8 mouse cellular contexts compared by ENCODE assay signal in genomic region chr1:176835501-176836294, GRCm38 (mm10). TPM values are rescaled to one million over a fixed set of nuclear protein-coding genes. Genes with fewer than 3 reads are reported as not detected.
A peak's percentile ranks its signal among the peaks of the same experiment; 100 is the strongest.
DNase-seq lines count a peak whose midpoint lies in the region; ATAC-seq lines count a peak whose summit lies in the region.

No protein-coding gene starts in this region.

- H3K9ac ChIP-seq in heart, embryonic 14.5 days (ENCODE audit: low read length): peak overlapping the region; percentile 64

- ATAC-seq in heart, embryonic 14.5 days (ENCODE audit: insufficient number of reproducible peaks, insufficient read depth, low FRiP score, low read depth): peak; percentile 39; the same call in 1 of the 2 replicates

- H3K9me3 ChIP-seq in heart, embryonic 14.5 days (ENCODE audit: control insufficient read depth, low read length): no peaks in the 10 kb centered on the region
- no peaks in the 10 kb centered on the region for H3K9me3 ChIP-seq in erythroblast, embryonic 14.5 days (ENCODE audit: control insufficient read depth, low read length)

- WGBS in heart, embryonic 14.5 days: 2% methylated on average over 41 of the region's 41 CpGs

- H3K4me2 ChIP-seq in heart, embryonic 14.5 days (ENCODE audit: low read length): peak overlapping the region; percentile 87

- peak overlapping the region; percentile 53 to 73 for H3K4me3 ChIP-seq in heart, embryonic 14.5 days (ENCODE audit: control insufficient read depth in 1 of 2, insufficient read depth in 1 of 2, low read depth in 1 of 2, low read length in 2 of 2)
- peak overlapping the region; percentile 55 for H3K4me3 ChIP-seq in erythroblast, embryonic 14.5 days (replicated peaks)

- DNase-seq in heart, adult 18-20 months: no peak
- peak; percentile 33 for DNase-seq in Muller cell, postnatal 12 days (ENCODE audit: inconsistent ontology term)
- DNase-seq in kidney, postnatal 4 days: peak; percentile 37 to 50
- peak; percentile 13 for DNase-seq in naive thymus-derived CD4-positive, alpha-beta T cell, adult 2 months (ENCODE audit: low read depth)
- DNase-seq in layer of hippocampus, adult 8-10 months (ENCODE audit: low spot score in 2 of 2): no peak
- DNase-seq in ovary, postnatal 10 days (ENCODE audit: low spot score): no peak

- peak overlapping the region in 1 of 2 experiments; percentile 48; a peak in 2 of 4 replicates for H3K27ac ChIP-seq in heart, embryonic 14.5 days (replicated peaks in 1 of 2; ENCODE audit: control insufficient read depth in 1 of 2, insufficient read depth in 1 of 2, low read depth in 2 of 2, low read length in 2 of 2)

- H3K27me3 ChIP-seq in heart, embryonic 14.5 days (ENCODE audit: control insufficient read depth, insufficient read depth, low read length): no peaks in the 10 kb centered on the region
- H3K27me3 ChIP-seq in erythroblast, embryonic 14.5 days (ENCODE audit: control insufficient read depth): peaks cover 18% of the 10 kb centered on the region

- H3K36me3 ChIP-seq in heart, embryonic 14.5 days (ENCODE audit: control insufficient read depth, insufficient read depth, low read length): no peaks in the 10 kb centered on the region
- no peaks in the 10 kb centered on the region for H3K36me3 ChIP-seq in erythroblast, embryonic 14.5 days (ENCODE audit: control insufficient read depth)

- H3K4me1 ChIP-seq in heart, embryonic 14.5 days (ENCODE audit: control insufficient read depth in 2 of 2, insufficient read depth in 2 of 2, low read length in 2 of 2): peaks cover 4 to 10% of the 10 kb centered on the region in 2 experiments; a peak in 3 of 4 replicates
- peaks cover 15% of the 10 kb centered on the region for H3K4me1 ChIP-seq in erythroblast, embryonic 14.5 days (ENCODE audit: control insufficient read depth)

RNA-seq across cellular contexts. Expression of gene Sdccag8, which starts 21.2 kb away (rescaled TPM):
- polyA plus RNA-seq in heart, embryonic 14.5 days (2014; fragmentation: Nextera tagmentation; extraction: Ambion mirVana): 9.5 and 12.1 TPM in 2 replicates
- 1 to 10 TPM; 3.0 to 4.3 TPM for total RNA-seq in heart, adult 18-20 months (2021)
- 0.30 and 0.35 TPM in 2 replicates for polyA plus RNA-seq in erythroblast, embryonic 14.5 days (2012)
- total RNA-seq in layer of hippocampus, adult 8-10 months (2022): 10 to 100 TPM; 16.3 to 24.0 (median 19.4) TPM

RNA-seq across cellular contexts. Expression of gene Cep170, which starts 21.8 kb away (rescaled TPM):
- polyA plus RNA-seq in heart, embryonic 14.5 days (2014; fragmentation: Nextera tagmentation; extraction: Ambion mirVana): 21.5 and 27.5 TPM in 2 replicates
- total RNA-seq in heart, adult 18-20 months (2021): 10 to 100 TPM; 18.4 to 25.2 TPM
- 0.03 and 0.07 TPM in 2 replicates for polyA plus RNA-seq in erythroblast, embryonic 14.5 days (2012)
- total RNA-seq in layer of hippocampus, adult 8-10 months (2022): 100 to 1,000 TPM in 1 of 4 experiments, 10 to 100 TPM in 3; 86.4 to 110 (median 92.6) TPM

Comparison
In these comparisons a context has a peak if more than half of its experiments do, and no peak if none do; other contexts are left out.
1. DNase-seq: peak in Muller cell, postnatal 12 days (single experiment), kidney, postnatal 4 days (2 of 2) and naive thymus-derived CD4-positive, alpha-beta T cell, adult 2 months (single experiment); none in heart, adult 18-20 months (0 of 2), layer of hippocampus, adult 8-10 months (0 of 2) and ovary, postnatal 10 days (single experiment).